Mouse (Mus musculus) c-Kit-positive CD71-positive TER-119-negative erythroid progenitor cells, embryonic 14.5 days (primary cell): ENCODE results near the gene Farsa.

Experiments used
- DNase-seq: peaks from one replicate; pipeline ENCODE4 v3.0.0-alpha.2; 2013; ENCODE audit warnings: low read depth

The Farsa gene

GRCm38 (mm10) chr8:84834866-84835855 is 21.6 kb upstream of the Farsa start:
- no peak for DNase-seq

- no peak for DNase-seq
Observed at GRCm38 (mm10) chr8:84837149-84837911, 19.5 kb upstream of the Farsa start.

- no peak for DNase-seq
Observed at GRCm38 (mm10) chr8:84837912-84838470, 18.8 kb upstream of the Farsa start.

GRCm38 (mm10) chr8:84838513-84838912 is 18.3 kb upstream of the Farsa start:
- peak; percentile 81 for DNase-seq

GRCm38 (mm10) chr8:84839411-84839810 is 17.4 kb upstream of the Farsa start:
- DNase-seq: no peak

GRCm38 (mm10) chr8:84839875-84840247 is 16.9 kb upstream of the Farsa start:
- DNase-seq: no peak

GRCm38 (mm10) chr8:84840248-84840999 is 16.4 kb upstream of the Farsa start, which contains the start of gene Rad23a:
Gene Rad23a, minus strand, starts transcription at chr8:84840665.
- peak; percentile 94 for DNase-seq

- no peak for DNase-seq
Observed at GRCm38 (mm10) chr8:84841514-84841913, 15.3 kb upstream of the Farsa start.

GRCm38 (mm10) chr8:84844397-84845070 is 12.3 kb upstream of the Farsa start:
- DNase-seq: no peak

- no peak for DNase-seq
Observed at GRCm38 (mm10) chr8:84845355-84846093, 11.3 kb upstream of the Farsa start.

GRCm38 (mm10) chr8:84846094-84846721 is 10.6 kb upstream of the Farsa start:
- no peak for DNase-seq

GRCm38 (mm10) chr8:84846722-84847572 is 9.8 kb upstream of the Farsa start, which contains the start of gene Calr:
Gene Calr, minus strand, starts transcription at chr8:84846934.
- DNase-seq: peak; percentile 100

- DNase-seq: no peak
Observed at GRCm38 (mm10) chr8:84847684-84848435, 8.9 kb upstream of the Farsa start.

- no peak for DNase-seq
Observed at GRCm38 (mm10) chr8:84856434-84856833, 355 bp upstream of the Farsa start.

GRCm38 (mm10) chr8:84871376-84872308 is 14.9 kb downstream of the Farsa start, which contains the start of gene Syce2:
Gene Syce2, plus strand, starts transcription at chr8:84872111.
- DNase-seq: peak; percentile 68

GRCm38 (mm10) chr8:84872309-84872965 is 15.6 kb downstream of the Farsa start:
- no peak for DNase-seq
